Mouse (Mus musculus) bone marrow, adult 2 months (tissue): Measurements from ENCODE around the gene Prrc2a. TPM values are rescaled to one million over a fixed set of nuclear protein-coding genes. Genes with fewer than 3 reads are reported as not detected.

ENCODE experiments used
- H3K27ac ChIP-seq: fragments of 200-500 bp; 2 replicates; pipeline ENCODE4 v1.5.1; 2012; ENCODE audit warnings: low read depth, mild to moderate bottlenecking, control low read depth, inconsistent platforms, low read length; ENCODE audit not compliant: control insufficient read depth, poor library complexity, insufficient read depth
- H3K4me1 ChIP-seq: fragments of 200-500 bp; 2 replicates; pipeline ENCODE4 v1.6.1; 2011; ENCODE audit warnings: low read length; ENCODE audit not compliant: control insufficient read depth, insufficient read depth
- H3K4me3 ChIP-seq: fragments of 200-500 bp; replicated peaks from 2 replicates; pipeline ENCODE3; 2011; ENCODE audit warnings: mild to moderate bottlenecking, low read depth, low read length, control low read depth; ENCODE audit not compliant: control insufficient read depth
- CTCF ChIP-seq: fragments of 200-500 bp; IDR thresholded peaks from 2 replicates; pipeline ENCODE4 v1.5.1; 2011; ENCODE audit warnings: low read length, control low read depth; ENCODE audit not compliant: control insufficient read depth, insufficient read depth
- POLR2A ChIP-seq: fragments of 200-500 bp; IDR thresholded peaks from 2 replicates; pipeline ENCODE4 v1.6.1; 2011; ENCODE audit warnings: low read depth, mild to moderate bottlenecking, control low read depth, low read length, borderline replicate concordance; ENCODE audit not compliant: control insufficient read depth
- WGBS: fragments of 180-500 bp; shearing (Covaris S2); methylation state at CpG from one replicate; pipeline ENCODE4 v1.1.7; 2018; 5-methylcytosine and 5-hydroxymethylcytosine counted together
- polyA plus RNA-seq: library from polyadenylated mRNA; stranded (reverse); fragments of >200 nt; gene quantifications from 2 replicates; pipeline ENCODE4 v1.2.4, GENCODE M21; 2011; ENCODE audit warnings: low replicate concordance; ENCODE audit not compliant: missing spikeins, insufficient read depth, insufficient read length

Prrc2a gene
- polyA plus RNA-seq, 1 experiment = 208 TPM

- Histone ChIP-seq H3K4me1 (no peaks in the 10 kb centered on the region; the same call in 1 of the 2 replicates), H3K4me3 (no peak overlapping the region), H3K27ac (peak overlapping the region; percentile 36)
- TF ChIP-seq POLR2A (no peak), CTCF (no peak)
- WGBS = 67% methylated on average over 6 of the region's 6 CpGs
These were observed 59.9 kb downstream of the Prrc2a start for GRCm38 (mm10) chr17:35104754-35105153.

- 83% methylated on average over 7 of the region's 7 CpGs for WGBS
- no peak for TF ChIP-seq CTCF
- TF ChIP-seq POLR2A = no peak
- H3K4me1 ChIP-seq = no peaks in the 10 kb centered on the region; the same call in 1 of the 2 replicates
- peak overlapping the region; percentile 36 for H3K27ac ChIP-seq
- H3K4me3 ChIP-seq = no peak overlapping the region
These were observed 60.6 kb downstream of the Prrc2a start for GRCm38 (mm10) chr17:35104079-35104478.

- Histone ChIP-seq H3K4me1 (no peaks in the 10 kb centered on the region; the same call in 1 of the 2 replicates), H3K27ac (peak overlapping the region; percentile 28; the same call in 1 of the 2 replicates), H3K4me3 (no peak overlapping the region)
- TF ChIP-seq CTCF (no peak), POLR2A (no peak)
- 44% methylated on average over 6 of the region's 6 CpGs for WGBS
These were observed 61.4 kb downstream of the Prrc2a start for GRCm38 (mm10) chr17:35103221-35103690.

GRCm38 (mm10) chr17:35102299-35102698 lies 62.4 kb downstream of the Prrc2a start:
- 77% methylated on average over 8 of the region's 8 CpGs for WGBS
- Histone ChIP-seq H3K4me3 (no peak overlapping the region), H3K4me1 (no peaks in the 10 kb centered on the region; the same call in 1 of the 2 replicates), H3K27ac (peak overlapping the region; percentile 37; the same call in 1 of the 2 replicates)
- no peak for TF ChIP-seq CTCF
- TF ChIP-seq POLR2A = no peak

GRCm38 (mm10) chr17:35101161-35101560 lies 63.5 kb downstream of the Prrc2a start:
- Histone ChIP-seq H3K4me3 (no peak overlapping the region), H3K27ac (no peak overlapping the region), H3K4me1 (no peaks in the 10 kb centered on the region; the same call in 1 of the 2 replicates)
- WGBS = 91% methylated on average over 11 of the region's 11 CpGs
- TF ChIP-seq CTCF = no peak
- TF ChIP-seq POLR2A = no peak

GRCm38 (mm10) chr17:35100196-35100765 lies 64.4 kb downstream of the Prrc2a start:
- Histone ChIP-seq H3K4me3 (no peak overlapping the region), H3K27ac (no peak overlapping the region), H3K4me1 (no peaks in the 10 kb centered on the region; the same call in 1 of the 2 replicates)
- no peak for TF ChIP-seq POLR2A
- 85% methylated on average over 10 of the region's 10 CpGs for WGBS

Other genes with a start within 250 kb of the Prrc2a start
- 18.1 and 33.6 TPM in 2 replicates for gene Neu1, start 233.6 kb downstream of the Prrc2a start, polyA plus RNA-seq
- gene Hspa1b, start 205.7 kb downstream of the Prrc2a start, polyA plus RNA-seq = 1.3 and 5.5 TPM in 2 replicates
- gene Gm20481, start 195.0 kb downstream of the Prrc2a start, polyA plus RNA-seq = not detected in 2 replicates
- 1.9 TPM in 1 of 2 replicates, not detected in the other for gene Hspa1a, start 192.7 kb downstream of the Prrc2a start, polyA plus RNA-seq
- not detected in 2 replicates for gene Hspa1l, start 192.2 kb downstream of the Prrc2a start, polyA plus RNA-seq
- 70.0 and 84.5 TPM in 2 replicates for gene Lsm2, start 183.0 kb downstream of the Prrc2a start, polyA plus RNA-seq
- 117 and 158 TPM in 2 replicates for gene Vars, start 163.9 kb downstream of the Prrc2a start, polyA plus RNA-seq
- gene Vwa7, start 148.3 kb downstream of the Prrc2a start, polyA plus RNA-seq = 0.77 and 1.2 TPM in 2 replicates
- gene Sapcd1, start 136.9 kb downstream of the Prrc2a start, polyA plus RNA-seq = 18.9 and 31.7 TPM in 2 replicates
- gene Msh5, start 118.2 kb downstream of the Prrc2a start, polyA plus RNA-seq = 12.1 and 17.2 TPM in 2 replicates
- 76.2 and 141 TPM in 2 replicates for gene Clic1, start 114.9 kb downstream of the Prrc2a start, polyA plus RNA-seq
- 12.5 and 15.2 TPM in 2 replicates for gene Ddah2, start 105.9 kb downstream of the Prrc2a start, polyA plus RNA-seq
- 1.6 and 1.7 TPM in 2 replicates for gene Ly6g6c, start 99.5 kb downstream of the Prrc2a start, polyA plus RNA-seq
- gene Mpig6b, start 98.7 kb downstream of the Prrc2a start, polyA plus RNA-seq = 16.5 and 35.6 TPM in 2 replicates
- 1.3 TPM in 1 of 2 replicates, not detected in the other for gene Ly6g6e, start 88.0 kb downstream of the Prrc2a start, polyA plus RNA-seq
- gene Ly6g6d, start 86.8 kb downstream of the Prrc2a start, polyA plus RNA-seq = 9.2 and 26.2 TPM in 2 replicates
- 14.3 and 53.1 TPM in 2 replicates for gene Ly6g6f, start 79.3 kb downstream of the Prrc2a start, polyA plus RNA-seq
- 48.7 and 73.1 TPM in 2 replicates for gene Abhd16a, start 75.6 kb downstream of the Prrc2a start, polyA plus RNA-seq
- gene Ly6g5c, start 56.6 kb downstream of the Prrc2a start, polyA plus RNA-seq = not detected in 2 replicates
- gene Ly6g5b, start 49.5 kb downstream of the Prrc2a start, polyA plus RNA-seq = 3.4 and 4.7 TPM in 2 replicates
- 29.8 and 39.0 TPM in 2 replicates for gene Gpank1, start 43.4 kb downstream of the Prrc2a start, polyA plus RNA-seq
- gene Csnk2b, start 42.8 kb downstream of the Prrc2a start, polyA plus RNA-seq = 155 and 166 TPM in 2 replicates
- 6.8 and 20.2 TPM in 2 replicates for gene D17H6S53E, start 38.5 kb downstream of the Prrc2a start, polyA plus RNA-seq
- gene Apom, start 32.8 kb downstream of the Prrc2a start, polyA plus RNA-seq = 6.0 TPM in 1 of 2 replicates, not detected in the other
- 104 and 195 TPM in 2 replicates for gene Bag6, start 29.7 kb downstream of the Prrc2a start, polyA plus RNA-seq
- 48.9 and 51.7 TPM in 2 replicates for gene Aif1, start 11.2 kb upstream of the Prrc2a start, polyA plus RNA-seq
- 50.4 and 139 TPM in 2 replicates for gene Lst1, start 23.5 kb upstream of the Prrc2a start, polyA plus RNA-seq
- 38.6 and 66.2 TPM in 2 replicates for gene Ltb, start 29.5 kb upstream of the Prrc2a start, polyA plus RNA-seq
- 3.2 and 7.4 TPM in 2 replicates for gene Tnf, start 37.1 kb upstream of the Prrc2a start, polyA plus RNA-seq
- gene Lta, start 40.5 kb upstream of the Prrc2a start, polyA plus RNA-seq = 3.5 and 4.4 TPM in 2 replicates
- not detected in 2 replicates for gene Gm16181, start 55.9 kb upstream of the Prrc2a start, polyA plus RNA-seq
- 4.1 and 9.9 TPM in 2 replicates for gene Atp6v1g2, start 68.8 kb upstream of the Prrc2a start, polyA plus RNA-seq
- gene Nfkbil1, start 70.9 kb upstream of the Prrc2a start, polyA plus RNA-seq = 9.9 and 24.9 TPM in 2 replicates
- gene Ddx39b, start 76.8 kb upstream of the Prrc2a start, polyA plus RNA-seq = 275 and 374 TPM in 2 replicates
- 399 and 727 TPM in 2 replicates for gene H2-D1, start 97.8 kb upstream of the Prrc2a start, polyA plus RNA-seq
- not detected in 2 replicates for gene H2-Q1, start 155.5 kb upstream of the Prrc2a start, polyA plus RNA-seq
- gene H2-Q2, start 177.3 kb upstream of the Prrc2a start, polyA plus RNA-seq = not detected in 2 replicates
- 62.5 and 82.4 TPM in 2 replicates for gene H2-Q4, start 214.7 kb upstream of the Prrc2a start, polyA plus RNA-seq